Mouse (Mus musculus) retina, postnatal 7 days (tissue): ENCODE data around the gene Micall1.
A peak's percentile ranks its signal among the peaks of the same experiment; 100 is the strongest.

Experiments
- DNase-seq: peaks from one replicate; pipeline ENCODE4 v3.0.0-alpha.2; 2012; ENCODE audit warnings: low read depth, low spot score

Gene Micall1

GRCm38 (mm10) chr15:79108421-79109320, at the start of gene Micall1:
TSS of gene Micall1 (plus strand) at chr15:79108898.
- no peak for DNase-seq

- no peak for DNase-seq
Measured at GRCm38 (mm10) chr15:79060887-79061565, 47.7 kb upstream of the Micall1 start.

GRCm38 (mm10) chr15:79062376-79063159, 46.1 kb upstream of the Micall1 start, which contains the start of gene Ankrd54:
TSS of gene Ankrd54 (minus strand) at chr15:79062893.
- peak; percentile 97 for DNase-seq

- DNase-seq: no peak
Measured at GRCm38 (mm10) chr15:79063160-79063740, 45.4 kb upstream of the Micall1 start.

GRCm38 (mm10) chr15:79065086-79065770, 43.5 kb upstream of the Micall1 start:
- no peak for DNase-seq

GRCm38 (mm10) chr15:79066276-79066675, 42.4 kb upstream of the Micall1 start:
- no peak for DNase-seq

GRCm38 (mm10) chr15:79067631-79068030, 41.1 kb upstream of the Micall1 start:
- DNase-seq: no peak

GRCm38 (mm10) chr15:79068416-79068815, 40.3 kb upstream of the Micall1 start:
- no peak for DNase-seq

GRCm38 (mm10) chr15:79071117-79072039, 37.3 kb upstream of the Micall1 start:
- DNase-seq: no peak

- DNase-seq: no peak
Measured at GRCm38 (mm10) chr15:79073752-79074151, 34.9 kb upstream of the Micall1 start.

- no peak for DNase-seq
Measured at GRCm38 (mm10) chr15:79074446-79074845, 34.3 kb upstream of the Micall1 start.

GRCm38 (mm10) chr15:79074913-79075532, 33.7 kb upstream of the Micall1 start, which contains the start of gene Eif3l:
TSS of gene Eif3l (plus strand) at chr15:79075179.
- peak; percentile 72 for DNase-seq

- DNase-seq: no peak
Measured at GRCm38 (mm10) chr15:79075658-79076365, 32.9 kb upstream of the Micall1 start.

- DNase-seq: no peak
Measured at GRCm38 (mm10) chr15:79079567-79079966, 29.1 kb upstream of the Micall1 start.

- DNase-seq: no peak
Measured at GRCm38 (mm10) chr15:79092284-79092683, 16.4 kb upstream of the Micall1 start.

- DNase-seq: no peak
Measured at GRCm38 (mm10) chr15:79093083-79093839, 15.4 kb upstream of the Micall1 start.

- no peak for DNase-seq
Measured at GRCm38 (mm10) chr15:79095483-79095882, 13.2 kb upstream of the Micall1 start.

GRCm38 (mm10) chr15:79096556-79096955, 12.1 kb upstream of the Micall1 start:
- DNase-seq: no peak
